Mouse (Mus musculus) embryonic facial prominence, embryonic 14.5 days (tissue): Measurements from ENCODE around the gene Rnase1. TPM values are rescaled to one million over a fixed set of nuclear protein-coding genes. Genes with fewer than 3 reads are reported as not detected.
"Not testable (repeated sequence)": the region's sequence is repeated elsewhere in the genome, so short reads cannot be mapped to it uniquely, and the experiment has no call there.

ENCODE experiments used
- ATAC-seq: fragments of 200-750 bp; cut with Nextera tagmentation; 2 replicates; pipeline ENCODE4 v1.8.0; 2017; ENCODE audit warnings: low read depth, moderate number of reproducible peaks, moderate TSS enrichment
- DNase-seq: peaks from one replicate; pipeline ENCODE4 v3.0.0-alpha.2; 2015; ENCODE audit warnings: low spot score
- H3K27ac ChIP-seq: fragments of 300-500 bp; sonication (generic); replicated peaks from 2 replicates; pipeline ENCODE4 v1.5.1; 2014; ENCODE audit warnings: low read depth, mild to moderate bottlenecking, low read length, moderate library complexity
- H3K27me3 ChIP-seq: fragments of 300-500 bp; sonication (generic); replicated peaks from 2 replicates; pipeline ENCODE4 v1.6.1; 2014; ENCODE audit warnings: low read length; ENCODE audit not compliant: control insufficient read depth, insufficient read depth
- H3K36me3 ChIP-seq: fragments of 300-500 bp; sonication (generic); 2 replicates; pipeline ENCODE4 v1.6.1; 2014; ENCODE audit warnings: low read length, mixed read lengths; ENCODE audit not compliant: control insufficient read depth, insufficient read depth
- H3K4me1 ChIP-seq: fragments of 300-500 bp; sonication (generic); 2 replicates; pipeline ENCODE4 v1.6.1; 2014; ENCODE audit warnings: antibody characterized with exemption, low read length; ENCODE audit not compliant: control insufficient read depth, insufficient read depth
- H3K4me2 ChIP-seq: fragments of 300-500 bp; sonication (generic); 2 replicates; pipeline ENCODE4 v1.6.1; 2014; ENCODE audit warnings: low read depth, mild to moderate bottlenecking, low read length, moderate library complexity, mixed read lengths
- H3K4me3 ChIP-seq: fragments of 300-500 bp; sonication (generic); 2 replicates; pipeline ENCODE4 v1.5.1; 2014; ENCODE audit warnings: low read depth, mild to moderate bottlenecking, low read length
- H3K9ac ChIP-seq: fragments of 300-500 bp; sonication (generic); 2 replicates; pipeline ENCODE4 v1.6.1; 2014; ENCODE audit warnings: low read depth, mild to moderate bottlenecking, low read length, moderate library complexity, mixed read lengths
- H3K9me3 ChIP-seq: fragments of 300-500 bp; sonication (generic); 2 replicates; pipeline ENCODE4 v1.6.1; 2016; ENCODE audit warnings: low read length; ENCODE audit not compliant: control insufficient read depth
- WGBS: fragments of 180-500 bp; shearing (Covaris S2); extraction: QIAGEN DNeasy Blood & Tissue Kit; methylation state at CpG from one replicate; pipeline ENCODE4 v1.1.7; 2014; 5-methylcytosine and 5-hydroxymethylcytosine counted together
- polyA plus RNA-seq: library from polyadenylated mRNA; unstranded; fragments of >200 nt; fragmentation: Nextera tagmentation; extraction: Ambion mirVana; gene quantifications from 2 replicates; pipeline ENCODE4 v1.2.1, GENCODE M21; 2014

Gene Rnase1
- 0.48 and 1.1 TPM in 2 replicates for polyA plus RNA-seq

- Histone ChIP-seq H3K4me3 (no peak within 1 kb of the TSS), H3K9me3 (no peaks in the 10 kb centered on the region), H3K9ac (no peak within 1 kb of the TSS), H3K4me2 (no peak within 1 kb of the TSS), H3K36me3 (no peaks in the 10 kb centered on the region), H3K4me1 (no peaks in the 10 kb centered on the region), H3K27ac (no peak within 1 kb of the TSS), H3K27me3 (no peaks in the 10 kb centered on the region)
- DNase-seq, result no peak
- ATAC-seq, result no peak
- 61% methylated on average over 2 of the region's 2 CpGs for WGBS
Observed at GRCm38 (mm10) chr14:51146685-51147084, at the start of gene Rnase1. Gene Rnase1 (minus strand): TSS chr14:51146785.

GRCm38 (mm10) chr14:51195681-51196080 lies 49.1 kb upstream of the Rnase1 start:
- no peaks in the 10 kb centered on the region for H3K27me3 ChIP-seq
- no peaks in the 10 kb centered on the region for H3K9me3 ChIP-seq
- H3K4me2 ChIP-seq, result no peak overlapping the region
- no peak overlapping the region for H3K4me3 ChIP-seq
- H3K27ac ChIP-seq, result no peak overlapping the region
- DNase-seq (no peak), ATAC-seq (no peak)
- WGBS, result 92% methylated on average over 4 of the region's 4 CpGs
- no peak overlapping the region for H3K9ac ChIP-seq
- no peaks in the 10 kb centered on the region for H3K36me3 ChIP-seq
- H3K4me1 ChIP-seq, result no peaks in the 10 kb centered on the region

- not testable (repeated sequence) for H3K9me3 ChIP-seq, H3K4me3 ChIP-seq, ATAC-seq, H3K4me1 ChIP-seq, H3K27ac ChIP-seq, H3K27me3 ChIP-seq, H3K4me2 ChIP-seq, DNase-seq, H3K36me3 ChIP-seq, H3K9ac ChIP-seq
- 75% methylated on average over 2 of the region's 2 CpGs for WGBS
Observed at GRCm38 (mm10) chr14:51181051-51181450, 34.5 kb upstream of the Rnase1 start.

DNA sequence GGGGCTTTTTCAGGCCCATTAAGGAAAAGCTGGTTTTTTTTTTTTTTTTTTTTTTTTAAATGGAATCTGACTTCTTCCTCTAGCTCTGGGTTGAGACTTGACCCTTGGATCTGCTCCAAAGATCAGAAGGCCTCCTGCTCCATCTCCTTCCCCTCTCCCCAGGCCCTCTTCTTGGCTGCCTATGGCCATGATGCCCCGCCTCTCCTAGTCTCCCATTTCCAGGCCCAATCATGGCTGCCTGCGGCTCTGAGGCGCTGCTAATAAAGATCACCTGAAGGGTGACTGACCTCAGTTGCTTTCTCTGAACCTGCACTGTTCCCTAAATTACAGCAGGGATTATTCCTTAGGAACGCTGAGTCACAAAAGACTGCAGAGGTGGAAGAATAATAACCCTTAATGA lies 27.3 kb upstream of the Rnase1 start:
- ATAC-seq (no peak), DNase-seq (no peak)
- WGBS, result 62% methylated on average over 4 of the region's 4 CpGs
- Histone ChIP-seq H3K9me3 (no peaks in the 10 kb centered on the region), H3K9ac (no peak overlapping the region), H3K27me3 (no peaks in the 10 kb centered on the region), H3K4me2 (no peak overlapping the region), H3K27ac (no peak overlapping the region), H3K4me3 (no peak overlapping the region), H3K4me1 (no peaks in the 10 kb centered on the region), H3K36me3 (no peaks in the 10 kb centered on the region)

GRCm38 (mm10) chr14:51172947-51173346 lies 26.4 kb upstream of the Rnase1 start:
- not testable (repeated sequence) for H3K9ac ChIP-seq, DNase-seq, H3K27ac ChIP-seq, ATAC-seq, H3K27me3 ChIP-seq, H3K4me2 ChIP-seq, H3K4me3 ChIP-seq, H3K36me3 ChIP-seq, H3K4me1 ChIP-seq, H3K9me3 ChIP-seq
- 36% methylated on average over 4 of the region's 4 CpGs for WGBS

DNA sequence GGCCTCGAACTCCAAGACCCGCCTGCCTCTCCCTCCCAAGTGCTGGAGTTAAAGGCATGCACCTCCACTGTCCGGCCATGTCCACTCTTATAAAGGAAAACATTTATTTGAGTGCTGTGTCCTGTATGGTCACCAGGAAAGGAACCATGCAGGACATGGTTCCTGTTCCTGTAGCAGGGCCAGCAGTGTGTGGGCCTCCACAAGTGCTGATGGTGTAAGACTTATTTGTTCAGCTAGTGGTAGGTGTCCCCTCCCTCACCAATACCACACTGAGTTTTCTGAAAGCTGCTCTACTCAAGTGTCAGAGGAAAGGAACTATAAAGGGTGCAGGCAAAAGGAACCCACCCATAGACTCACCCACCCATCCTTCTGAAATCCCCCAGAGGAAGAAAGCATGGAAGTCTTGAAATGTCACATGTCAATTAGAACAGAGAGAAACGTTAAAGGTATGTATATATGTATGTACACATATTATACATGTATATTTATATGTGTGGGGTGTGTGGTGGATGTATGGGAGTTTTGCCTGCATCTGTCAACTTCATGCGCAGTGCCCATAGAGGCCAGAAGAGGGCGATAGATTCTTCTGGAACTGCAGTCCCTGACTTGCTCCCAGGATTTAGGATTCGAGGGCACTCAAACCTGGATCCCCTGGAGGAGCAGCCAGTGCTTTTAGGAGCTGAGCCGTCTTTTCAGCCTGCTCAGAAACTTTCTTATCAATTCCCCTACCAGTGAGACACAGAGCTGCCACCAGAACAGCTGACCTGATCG lies 25.7 kb upstream of the Rnase1 start:
- WGBS, result 40% methylated on average over 9 of the region's 9 CpGs
- not testable (repeated sequence) for H3K27me3 ChIP-seq, H3K27ac ChIP-seq, H3K4me1 ChIP-seq, ATAC-seq, H3K9ac ChIP-seq, H3K36me3 ChIP-seq, H3K9me3 ChIP-seq, H3K4me3 ChIP-seq, H3K4me2 ChIP-seq
- peak; percentile 31 for DNase-seq

GRCm38 (mm10) chr14:51166068-51166467 lies 19.5 kb upstream of the Rnase1 start:
- Histone ChIP-seq H3K36me3 (no peaks in the 10 kb centered on the region), H3K27me3 (no peaks in the 10 kb centered on the region), H3K27ac (no peak overlapping the region), H3K4me3 (no peak overlapping the region), H3K4me2 (no peak overlapping the region), H3K9ac (no peak overlapping the region), H3K9me3 (0 out of 2 replicates have a peak, but pooled peaks cover 6% of the 10 kb centered on the region), H3K4me1 (no peaks in the 10 kb centered on the region)
- no peak for DNase-seq
- no peak for ATAC-seq

GRCm38 (mm10) chr14:51165435-51165834 lies 18.9 kb upstream of the Rnase1 start:
- no peaks in the 10 kb centered on the region for H3K27me3 ChIP-seq
- no peak overlapping the region for H3K4me3 ChIP-seq
- no peak overlapping the region for H3K9ac ChIP-seq
- ATAC-seq (no peak), DNase-seq (no peak)
- no peak overlapping the region for H3K27ac ChIP-seq
- no peak overlapping the region for H3K4me2 ChIP-seq
- 100% methylated on average over 1 of the region's 1 CpGs for WGBS
- H3K4me1 ChIP-seq, result no peaks in the 10 kb centered on the region
- 0 out of 2 replicates have a peak, but pooled peaks cover 6% of the 10 kb centered on the region for H3K9me3 ChIP-seq
- no peaks in the 10 kb centered on the region for H3K36me3 ChIP-seq

GRCm38 (mm10) chr14:51163323-51163722 lies 16.7 kb upstream of the Rnase1 start:
- not testable (repeated sequence) for H3K4me3 ChIP-seq, H3K27me3 ChIP-seq, H3K36me3 ChIP-seq, H3K9ac ChIP-seq, H3K27ac ChIP-seq, H3K4me2 ChIP-seq, DNase-seq, ATAC-seq, H3K9me3 ChIP-seq, H3K4me1 ChIP-seq
- WGBS, result 84% methylated on average over 6 of the region's 6 CpGs
